Mouse (Mus musculus): ENCODE results near the gene Acap3. TPM values are rescaled to one million over a fixed set of nuclear protein-coding genes. Genes with fewer than 3 reads are reported as not detected.

The Acap3 gene
- polyA plus RNA-seq, 1 experiment: 9.0 TPM

DNA sequence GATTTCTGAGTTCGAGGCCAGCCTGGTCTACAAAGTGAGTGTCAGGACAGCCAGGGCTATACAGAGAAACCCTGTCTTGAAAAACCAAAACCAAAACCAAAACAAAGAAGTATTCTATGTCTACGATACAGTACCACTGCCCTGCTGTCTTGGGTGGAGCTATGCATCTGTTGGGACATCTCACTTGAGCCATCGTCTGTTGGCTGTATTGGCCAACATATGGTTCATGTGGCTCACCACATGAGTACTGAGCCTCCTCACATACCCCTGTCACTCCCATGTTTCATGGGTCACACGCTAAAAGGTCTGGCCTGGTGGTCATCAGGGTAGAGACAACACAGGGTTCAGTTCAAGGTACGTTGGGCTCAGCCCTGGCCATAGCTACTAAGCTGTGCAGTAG is 5.3 kb upstream of the Acap3 start:
- Histone ChIP-seq H3K4me3 (ENCODE audit: control insufficient read depth, low read depth, low read length) (no peak overlapping the region), H3K27me3 (ENCODE audit: control insufficient read depth, insufficient read depth, low read length) (no peaks in the 10 kb centered on the region), H3K36me3 (ENCODE audit: control insufficient read depth, insufficient read depth, low read length) (peaks cover 1% of the 10 kb centered on the region; the same call in 1 of the 2 replicates), H3K27ac (ENCODE audit: control insufficient read depth, insufficient read depth, low read depth, low read length) (no peak overlapping the region), H3K4me1 (ENCODE audit: control insufficient read depth, insufficient read depth, low read length) (peaks cover 10% of the 10 kb centered on the region)
- no peak for TF ChIP-seq POLR2A (IDR thresholded peaks at IDR 0.05; ENCODE audit: control insufficient read depth, low read depth, low read length)
- no peak for TF ChIP-seq CTCF (IDR thresholded peaks at IDR 0.05; ENCODE audit: control insufficient read depth, insufficient read depth, insufficient replicate concordance, low read depth, low read length)

DNA sequence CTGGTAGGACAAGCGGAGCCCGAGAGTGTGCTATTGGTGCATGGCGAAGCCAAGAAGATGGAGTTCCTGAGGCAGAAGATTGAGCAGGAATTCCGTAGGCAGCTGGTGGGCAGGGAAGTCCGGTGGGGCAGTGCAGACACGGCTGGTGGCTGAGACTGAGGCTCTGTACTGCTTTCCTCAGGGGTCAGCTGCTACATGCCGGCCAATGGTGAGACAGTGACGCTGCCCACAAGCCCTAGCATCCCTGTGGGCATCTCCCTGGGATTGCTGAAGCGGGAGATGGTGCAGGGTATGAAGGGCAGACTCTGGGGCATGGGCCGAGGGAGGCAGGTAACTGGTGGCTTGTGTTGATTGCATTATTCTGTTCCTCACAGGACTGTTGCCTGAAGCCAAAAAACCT is 3.9 kb upstream of the Acap3 start:
- H3K4me1 ChIP-seq (ENCODE audit: control insufficient read depth, insufficient read depth, low read length): peaks cover 14% of the 10 kb centered on the region
- H3K36me3 ChIP-seq (ENCODE audit: control insufficient read depth, insufficient read depth, low read length): peaks cover 1% of the 10 kb centered on the region; the same call in 1 of the 2 replicates
- TF ChIP-seq CTCF (IDR thresholded peaks at IDR 0.05; ENCODE audit: control insufficient read depth, insufficient read depth, insufficient replicate concordance, low read depth, low read length) (no peak), POLR2A (IDR thresholded peaks at IDR 0.05; ENCODE audit: control insufficient read depth, low read depth, low read length) (no peak)
- H3K4me3 ChIP-seq (ENCODE audit: control insufficient read depth, low read depth, low read length): no peak overlapping the region
- no peak overlapping the region for H3K27ac ChIP-seq (ENCODE audit: control insufficient read depth, insufficient read depth, low read depth, low read length)
- no peaks in the 10 kb centered on the region for H3K27me3 ChIP-seq (ENCODE audit: control insufficient read depth, insufficient read depth, low read length)

DNA sequence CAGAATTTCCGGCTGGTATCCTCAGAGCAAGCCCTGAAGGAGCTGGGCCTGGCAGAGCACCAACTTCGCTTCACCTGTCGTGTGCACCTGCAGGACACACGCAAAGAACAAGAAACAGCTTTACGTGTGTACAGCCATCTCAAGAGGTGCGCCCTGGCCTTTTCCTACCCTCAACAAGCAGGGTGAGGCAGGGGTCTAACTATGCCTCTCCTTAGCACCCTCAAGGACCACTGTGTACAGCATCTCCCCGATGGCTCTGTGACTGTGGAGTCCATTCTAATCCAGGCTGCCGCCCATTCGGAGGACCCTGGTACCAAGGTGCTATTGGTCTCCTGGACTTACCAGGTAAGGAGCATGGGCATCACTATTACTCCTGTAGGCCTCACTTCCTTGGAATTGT is 3.4 kb upstream of the Acap3 start:
- no peak for TF ChIP-seq POLR2A (IDR thresholded peaks at IDR 0.05; ENCODE audit: control insufficient read depth, low read depth, low read length)
- TF ChIP-seq CTCF (IDR thresholded peaks at IDR 0.05; ENCODE audit: control insufficient read depth, insufficient read depth, insufficient replicate concordance, low read depth, low read length): no peak
- Histone ChIP-seq H3K27me3 (ENCODE audit: control insufficient read depth, insufficient read depth, low read length) (no peaks in the 10 kb centered on the region), H3K4me3 (ENCODE audit: control insufficient read depth, low read depth, low read length) (no peak overlapping the region), H3K36me3 (ENCODE audit: control insufficient read depth, insufficient read depth, low read length) (peaks cover 1% of the 10 kb centered on the region; the same call in 1 of the 2 replicates), H3K27ac (ENCODE audit: control insufficient read depth, insufficient read depth, low read depth, low read length) (no peak overlapping the region), H3K4me1 (ENCODE audit: control insufficient read depth, insufficient read depth, low read length) (peaks cover 18% of the 10 kb centered on the region)

DNA sequence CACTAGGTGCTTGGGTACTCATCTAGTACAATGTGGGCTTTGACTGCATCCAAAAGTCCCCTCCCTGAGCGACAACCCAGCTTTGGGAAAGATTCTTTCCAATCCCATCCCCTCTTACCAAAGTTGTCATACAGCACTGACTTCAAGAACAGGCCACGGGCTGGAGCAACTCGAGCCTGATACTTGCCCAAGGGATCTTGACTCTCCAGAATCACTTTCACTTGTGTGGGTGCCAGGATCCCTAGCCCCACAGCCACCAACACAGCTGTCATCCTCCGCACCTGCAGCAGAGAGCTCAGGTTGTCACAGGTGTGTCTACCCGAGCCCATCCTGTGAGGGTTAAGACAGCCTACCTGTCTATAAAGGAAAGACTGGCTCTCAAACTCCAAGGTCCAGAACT is 2.3 kb upstream of the Acap3 start:
- no peaks in the 10 kb centered on the region for H3K27me3 ChIP-seq (ENCODE audit: control insufficient read depth, insufficient read depth, low read length)
- peaks cover 1% of the 10 kb centered on the region; the same call in 1 of the 2 replicates for H3K36me3 ChIP-seq (ENCODE audit: control insufficient read depth, insufficient read depth, low read length)
- TF ChIP-seq CTCF (IDR thresholded peaks at IDR 0.05; ENCODE audit: control insufficient read depth, insufficient read depth, insufficient replicate concordance, low read depth, low read length): no peak
- TF ChIP-seq POLR2A (IDR thresholded peaks at IDR 0.05; ENCODE audit: control insufficient read depth, low read depth, low read length): no peak
- H3K4me1 ChIP-seq (ENCODE audit: control insufficient read depth, insufficient read depth, low read length): peaks cover 19% of the 10 kb centered on the region
- H3K27ac ChIP-seq (ENCODE audit: control insufficient read depth, insufficient read depth, low read depth, low read length): no peak overlapping the region
- no peak overlapping the region for H3K4me3 ChIP-seq (ENCODE audit: control insufficient read depth, low read depth, low read length)

DNA sequence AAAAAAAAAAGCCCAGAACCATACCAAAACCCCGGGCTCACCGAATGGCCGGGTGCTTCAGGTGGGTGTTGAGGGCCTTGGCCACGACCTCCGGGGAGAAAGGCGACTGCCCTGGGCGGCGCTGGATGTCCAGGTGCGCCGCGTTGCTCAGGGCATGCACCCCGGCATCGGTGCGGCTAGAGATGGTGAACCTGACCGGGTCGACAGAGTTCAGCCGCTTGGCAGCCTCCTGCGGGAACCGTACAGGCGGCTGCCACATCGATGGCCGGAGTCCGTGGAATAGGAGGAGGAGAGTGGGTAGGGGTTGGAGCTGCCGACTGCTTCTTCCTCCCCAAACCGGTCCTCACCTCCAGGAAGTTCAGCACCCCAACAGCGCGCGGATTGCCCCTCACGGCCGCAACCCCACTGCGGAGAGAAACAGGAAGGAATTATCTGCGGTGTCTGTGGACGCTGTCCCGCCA is 581 bp upstream of the Acap3 start:
- H3K4me1 ChIP-seq (ENCODE audit: control insufficient read depth, insufficient read depth, low read length): peaks cover 22% of the 10 kb centered on the region
- H3K27ac ChIP-seq (ENCODE audit: control insufficient read depth, insufficient read depth, low read depth, low read length): peak overlapping the region; percentile 41; the same call in 1 of the 2 replicates
- TF ChIP-seq CTCF (IDR thresholded peaks at IDR 0.05; ENCODE audit: control insufficient read depth, insufficient read depth, insufficient replicate concordance, low read depth, low read length): no peak
- TF ChIP-seq POLR2A (IDR thresholded peaks at IDR 0.05; ENCODE audit: control insufficient read depth, low read depth, low read length): no peak
- peak overlapping the region; percentile 96 for H3K4me3 ChIP-seq (ENCODE audit: control insufficient read depth, low read depth, low read length)
- no peaks in the 10 kb centered on the region for H3K27me3 ChIP-seq (ENCODE audit: control insufficient read depth, insufficient read depth, low read length)
- no peaks in the 10 kb centered on the region; the same call in 1 of the 2 replicates for H3K36me3 ChIP-seq (ENCODE audit: control insufficient read depth, insufficient read depth, low read length)

DNA sequence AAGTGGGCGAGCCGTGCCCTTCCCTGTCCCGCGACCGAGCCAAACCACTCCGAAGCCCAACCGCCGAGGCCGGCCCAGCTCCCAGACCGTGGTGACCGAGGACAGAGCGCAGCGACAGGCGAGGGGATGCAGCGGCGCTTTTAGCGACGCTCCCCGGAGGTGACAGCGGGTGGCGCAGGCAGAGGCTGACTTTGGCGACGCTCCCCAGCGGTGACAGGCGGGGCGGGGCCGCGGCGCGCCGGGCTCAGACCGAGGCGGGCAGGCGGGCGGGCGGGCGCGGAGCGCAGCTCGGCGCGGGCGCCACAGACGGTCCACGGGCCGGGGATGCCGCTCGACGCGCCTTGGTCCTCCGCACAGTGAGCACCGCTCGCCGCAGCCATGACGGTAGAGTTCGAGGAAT is 395 bp downstream of the Acap3 start:
- Histone ChIP-seq H3K4me3 (ENCODE audit: control insufficient read depth, low read depth, low read length) (peak overlapping the region; percentile 96), H3K27ac (ENCODE audit: control insufficient read depth, insufficient read depth, low read depth, low read length) (peak overlapping the region; percentile 96), H3K4me1 (ENCODE audit: control insufficient read depth, insufficient read depth, low read length) (peaks cover 22% of the 10 kb centered on the region), H3K27me3 (ENCODE audit: control insufficient read depth, insufficient read depth, low read length) (no peaks in the 10 kb centered on the region), H3K36me3 (ENCODE audit: control insufficient read depth, insufficient read depth, low read length) (no peaks in the 10 kb centered on the region; the same call in 1 of the 2 replicates)
- TF ChIP-seq POLR2A (IDR thresholded peaks at IDR 0.05; ENCODE audit: control insufficient read depth, low read depth, low read length) (no peak), CTCF (IDR thresholded peaks at IDR 0.05; ENCODE audit: control insufficient read depth, insufficient read depth, insufficient replicate concordance, low read depth, low read length) (no peak)

DNA sequence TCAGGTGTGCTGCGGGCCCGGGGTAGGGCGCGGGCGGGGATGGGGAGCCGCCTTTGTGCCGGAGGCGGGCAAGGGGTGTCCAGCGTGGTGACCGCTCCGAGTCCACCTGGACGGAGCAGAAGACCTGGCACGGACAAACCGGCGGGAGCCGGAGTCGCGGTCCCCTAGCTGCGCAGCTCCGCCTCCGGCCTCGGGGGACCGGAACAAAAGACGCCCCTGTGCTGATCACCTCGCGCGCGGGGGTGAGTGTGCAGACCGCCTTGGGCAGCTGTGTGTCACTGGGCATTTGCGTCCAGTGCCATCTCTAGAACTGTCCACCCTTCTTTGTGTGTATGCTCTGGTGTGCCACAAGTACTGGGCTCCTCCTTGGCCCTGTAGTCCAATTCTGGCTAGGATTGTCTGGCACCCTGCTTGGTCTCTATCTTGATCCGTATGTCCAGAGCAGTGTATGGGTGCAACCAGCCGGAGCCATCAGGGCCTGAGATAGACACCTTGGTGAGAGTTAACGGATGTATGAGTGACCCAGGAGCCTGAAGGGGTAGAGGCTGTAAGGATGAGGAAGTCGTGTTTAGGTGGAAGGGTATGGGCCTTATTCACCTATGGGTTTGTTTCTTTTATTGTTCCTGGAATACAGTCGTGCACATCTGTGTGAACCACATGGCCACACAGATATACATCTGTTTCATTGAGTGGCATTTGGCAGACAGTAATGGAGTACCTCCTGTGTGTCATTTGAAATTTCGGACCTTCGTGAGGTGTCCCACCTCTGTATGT is 1.0 kb downstream of the Acap3 start:
- Histone ChIP-seq H3K4me1 (ENCODE audit: control insufficient read depth, insufficient read depth, low read length) (peaks cover 22% of the 10 kb centered on the region), H3K4me3 (ENCODE audit: control insufficient read depth, low read depth, low read length) (peak overlapping the region; percentile 96), H3K36me3 (ENCODE audit: control insufficient read depth, insufficient read depth, low read length) (no peaks in the 10 kb centered on the region; the same call in 1 of the 2 replicates), H3K27ac (ENCODE audit: control insufficient read depth, insufficient read depth, low read depth, low read length) (no peak overlapping the region), H3K27me3 (ENCODE audit: control insufficient read depth, insufficient read depth, low read length) (no peaks in the 10 kb centered on the region)
- TF ChIP-seq POLR2A (IDR thresholded peaks at IDR 0.05; ENCODE audit: control insufficient read depth, low read depth, low read length) (no peak), CTCF (IDR thresholded peaks at IDR 0.05; ENCODE audit: control insufficient read depth, insufficient read depth, insufficient replicate concordance, low read depth, low read length) (no peak)
